Mouse (Mus musculus) fat pad, adult 2 months (tissue): ENCODE results near the gene Trpt1.
A peak's percentile ranks its signal among the peaks of the same experiment; 100 is the strongest.

Source experiments
- DNase-seq: peaks from one replicate; pipeline ENCODE4 v3.0.0-alpha.2; 2011; ENCODE audit warnings: low read depth, low spot score; ENCODE audit errors: extremely low read depth

The Trpt1 gene

GRCm38 (mm10) chr19:6992011-6992858 is 3.7 kb upstream of the Trpt1 start, which contains the start of gene Dnajc4:
TSS of gene Dnajc4 (minus strand) at chr19:6992572.
- DNase-seq = peak; percentile 81

- no peak for DNase-seq
These were observed 2.7 kb upstream of the Trpt1 start for GRCm38 (mm10) chr19:6993011-6993770.

GRCm38 (mm10) chr19:6994002-6994401 is 1.9 kb upstream of the Trpt1 start:
- DNase-seq = no peak

- no peak for DNase-seq
These were observed 1.4 kb upstream of the Trpt1 start for GRCm38 (mm10) chr19:6994489-6994888.

- DNase-seq = no peak
These were observed 508 bp upstream of the Trpt1 start for GRCm38 (mm10) chr19:6995255-6995991.

GRCm38 (mm10) chr19:6997721-6998290 is 1.9 kb downstream of the Trpt1 start:
- no peak for DNase-seq

- no peak for DNase-seq
These were observed 3.6 kb downstream of the Trpt1 start for GRCm38 (mm10) chr19:6999360-7000063.

- DNase-seq = no peak
These were observed 11.1 kb downstream of the Trpt1 start for GRCm38 (mm10) chr19:7006892-7007593.

- DNase-seq = no peak
These were observed 16.5 kb downstream of the Trpt1 start for GRCm38 (mm10) chr19:7012426-7012825.

- DNase-seq = no peak
These were observed 18.1 kb downstream of the Trpt1 start for GRCm38 (mm10) chr19:7013984-7014383.

GRCm38 (mm10) chr19:7014481-7015135 is 18.7 kb downstream of the Trpt1 start:
- DNase-seq = no peak

GRCm38 (mm10) chr19:7017541-7018457 is 21.9 kb downstream of the Trpt1 start:
- no peak for DNase-seq

- no peak for DNase-seq
These were observed 22.6 kb downstream of the Trpt1 start for GRCm38 (mm10) chr19:7018546-7018945.

- DNase-seq = no peak
These were observed 23.3 kb downstream of the Trpt1 start, which contains the start of gene Fermt3 for GRCm38 (mm10) chr19:7019191-7019590. TSS of gene Fermt3 (minus strand) at chr19:7019469.

- no peak for DNase-seq
These were observed 24.3 kb downstream of the Trpt1 start for GRCm38 (mm10) chr19:7020224-7020641.

- DNase-seq = no peak
These were observed 33.6 kb downstream of the Trpt1 start for GRCm38 (mm10) chr19:7029531-7029930.

GRCm38 (mm10) chr19:7034006-7034405 is 38.1 kb downstream of the Trpt1 start:
- DNase-seq = no peak

- DNase-seq = no peak
These were observed 43.3 kb downstream of the Trpt1 start for GRCm38 (mm10) chr19:7039088-7039720.
